Mouse (Mus musculus) kidney, postnatal 25 days (tissue): Measurements from ENCODE around the gene Mark1.

Experiments used
- DNase-seq, 2 experiments: peaks; one replicate each; pipeline ENCODE4 v3.0.0; 2021; ENCODE audit warnings: mixed read lengths in 2 of 2

Gene Mark1

DNA sequence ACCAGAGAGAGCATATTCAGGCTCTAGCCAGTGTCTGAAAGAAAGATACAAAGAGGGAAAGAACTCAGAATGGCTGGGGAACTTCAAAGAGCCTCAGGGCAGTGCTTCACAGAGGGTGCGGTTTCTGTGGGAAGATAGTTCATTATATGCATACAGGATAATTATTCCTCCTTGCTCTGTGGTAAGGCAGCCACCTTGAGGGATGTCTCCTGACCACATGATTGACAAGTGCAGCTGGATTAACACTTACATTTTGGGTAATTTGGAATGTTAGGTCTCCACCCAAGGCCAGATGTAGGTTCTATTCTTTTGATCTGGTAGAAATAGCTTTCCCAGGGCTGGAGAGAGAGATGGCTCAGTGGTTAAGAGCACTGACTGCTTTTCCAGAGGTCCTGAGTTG is 113.2 kb downstream of the Mark1 start:
- DNase-seq: no peak

DNA sequence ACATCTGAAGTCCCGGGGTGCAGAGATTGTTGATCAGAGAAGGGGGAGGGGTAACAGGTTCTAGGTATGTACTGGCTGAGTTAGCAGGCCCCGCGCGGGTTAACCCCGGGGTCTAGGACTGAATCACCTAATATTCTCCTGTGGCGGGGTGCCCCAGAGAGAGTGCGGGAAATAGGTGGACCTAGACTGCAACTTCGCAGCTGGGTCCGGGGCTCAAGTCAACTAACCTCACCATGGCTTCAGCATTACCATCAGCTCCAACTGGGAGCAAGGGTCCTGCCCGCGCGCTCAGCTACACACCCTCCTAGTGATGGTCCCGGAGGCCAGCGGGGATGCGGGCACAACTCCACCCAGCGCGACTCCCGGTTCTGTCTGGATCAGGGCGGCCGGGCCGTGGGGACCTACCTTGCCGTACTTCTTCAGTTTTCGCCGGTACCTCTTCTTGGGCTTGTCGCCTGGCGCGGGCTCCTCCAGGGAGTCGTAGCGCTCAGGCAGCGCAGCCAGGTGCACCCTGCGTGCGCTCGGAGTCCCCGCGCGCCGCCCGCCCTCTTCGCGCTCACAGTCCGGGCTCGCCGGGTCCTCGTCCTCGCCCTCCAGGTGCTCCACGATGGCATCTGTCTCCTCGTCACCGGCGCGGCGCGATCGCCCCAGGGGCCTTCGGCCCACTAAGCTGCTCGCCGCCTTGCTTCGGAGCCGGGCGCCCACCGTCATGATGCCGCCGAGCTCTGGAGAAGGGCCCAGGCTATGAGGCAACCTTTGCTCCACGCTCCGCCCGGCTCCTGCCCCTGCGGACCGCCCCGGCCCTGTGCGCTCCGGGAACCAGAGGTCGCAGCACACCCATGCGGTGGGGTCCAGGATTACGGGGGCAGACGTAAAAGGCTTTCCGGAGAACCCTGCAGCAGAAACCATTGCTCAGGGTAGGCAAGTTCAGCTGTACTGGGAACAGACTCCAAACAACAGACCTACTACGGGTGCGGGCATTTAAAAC is 116.8 kb downstream of the Mark1 start, which contains the start of gene C130074G19Rik:
C130074G19Rik (minus strand) TSS at position 938 of the 988 bp plus-strand sequence.
- DNase-seq: peak; percentile 90 to 96

DNA sequence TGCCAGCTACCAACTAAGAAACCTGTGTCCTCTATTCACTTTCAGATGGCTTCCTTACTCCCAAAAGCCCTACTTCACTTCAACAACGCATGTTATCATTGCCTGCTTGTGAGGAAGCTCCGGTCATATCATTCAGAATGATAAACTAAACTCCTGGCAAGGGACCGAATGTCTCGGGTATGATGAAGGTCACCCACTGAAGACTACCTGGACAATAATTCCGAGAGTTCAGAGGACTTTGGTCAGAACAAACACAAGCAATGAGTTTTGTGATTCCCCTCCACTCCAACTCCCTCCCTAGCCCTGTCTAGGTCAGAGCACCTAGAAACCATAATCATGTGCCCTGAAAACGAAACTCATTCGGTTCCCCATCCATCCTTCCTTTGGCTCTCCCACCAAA is 117.5 kb downstream of the Mark1 start:
- DNase-seq: peak in 1 of 2 experiments; percentile 31

DNA sequence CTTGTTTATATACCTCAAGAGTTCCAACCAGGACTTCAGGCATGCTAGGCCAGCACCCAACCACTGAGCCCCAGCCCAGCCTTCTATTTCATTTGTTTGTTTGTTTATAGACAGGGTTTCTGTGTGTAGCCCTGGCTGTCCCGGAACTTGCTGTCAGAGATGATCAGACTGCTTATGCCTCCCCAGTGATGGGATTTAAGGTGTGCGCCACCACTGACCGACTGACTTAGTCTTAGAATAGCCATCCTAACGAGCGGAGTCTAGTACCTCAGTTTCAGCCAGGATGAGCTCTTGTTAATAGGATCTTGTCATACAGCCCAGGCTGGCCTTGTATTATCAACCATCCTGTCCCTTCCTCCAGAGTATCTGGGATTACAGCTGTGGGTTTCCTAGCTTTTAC is 118.2 kb downstream of the Mark1 start:
- peak in 1 of 2 experiments; percentile 33 for DNase-seq

DNA sequence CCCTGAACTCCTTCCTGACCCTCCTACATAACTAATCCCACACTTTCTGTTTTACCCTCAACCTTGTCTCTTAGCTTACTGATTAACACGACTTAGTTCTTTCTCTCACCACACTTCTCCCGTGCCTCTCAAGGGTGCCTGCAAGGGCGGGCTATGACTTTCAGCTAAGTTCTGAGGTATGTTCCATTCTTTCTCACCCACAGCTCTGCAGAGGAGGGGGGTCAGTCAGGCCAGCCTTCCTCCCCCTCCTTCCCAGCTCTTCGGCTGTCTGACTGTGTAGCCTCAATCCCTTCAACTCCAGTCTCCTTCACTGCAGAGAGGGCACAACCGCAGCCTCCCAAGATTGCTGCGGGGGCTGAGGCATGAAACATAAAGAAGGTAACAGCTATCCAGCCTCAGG is 120.5 kb downstream of the Mark1 start:
- peak; percentile 70 to 91 for DNase-seq

DNA sequence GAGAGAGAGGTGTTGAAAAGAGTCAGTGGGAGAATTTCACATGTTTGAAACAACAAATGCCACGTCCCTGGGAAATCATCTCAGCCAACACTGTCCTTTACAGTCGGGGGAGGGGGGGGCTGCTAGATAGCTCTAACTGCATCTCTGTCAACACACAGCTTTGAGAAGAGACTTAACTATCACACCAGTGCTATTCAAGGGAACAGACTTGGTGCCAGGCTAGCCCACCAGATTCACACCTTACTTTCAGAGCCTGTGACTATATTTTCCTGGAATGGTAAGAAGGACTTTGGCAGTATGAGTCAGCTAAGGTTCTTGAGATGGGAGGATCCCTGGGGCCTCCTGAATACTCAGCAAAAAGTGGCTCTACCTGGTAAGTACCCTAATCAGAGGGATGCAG is 122.1 kb downstream of the Mark1 start:
- DNase-seq: peak in 1 of 2 experiments; percentile 28

DNA sequence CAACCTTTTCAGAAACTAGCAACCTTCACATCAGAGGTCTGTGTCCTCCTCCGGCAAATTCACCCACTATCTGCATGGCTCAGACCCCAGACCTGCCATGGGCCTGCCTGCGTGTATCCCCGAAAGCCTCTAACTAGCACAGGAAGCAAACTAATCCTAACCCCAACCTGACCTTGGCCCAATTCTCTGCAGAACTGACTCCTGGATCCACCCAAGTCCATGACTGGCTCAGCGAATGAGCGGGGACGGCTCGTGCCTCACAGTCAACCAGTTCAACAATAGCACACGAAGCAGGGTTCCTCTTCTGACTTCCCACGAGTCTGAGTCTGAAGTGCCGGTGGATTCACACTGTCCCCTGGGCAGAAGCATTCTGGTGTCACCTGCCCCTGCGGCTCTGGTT is 125.5 kb downstream of the Mark1 start:
- no peak for DNase-seq

DNA sequence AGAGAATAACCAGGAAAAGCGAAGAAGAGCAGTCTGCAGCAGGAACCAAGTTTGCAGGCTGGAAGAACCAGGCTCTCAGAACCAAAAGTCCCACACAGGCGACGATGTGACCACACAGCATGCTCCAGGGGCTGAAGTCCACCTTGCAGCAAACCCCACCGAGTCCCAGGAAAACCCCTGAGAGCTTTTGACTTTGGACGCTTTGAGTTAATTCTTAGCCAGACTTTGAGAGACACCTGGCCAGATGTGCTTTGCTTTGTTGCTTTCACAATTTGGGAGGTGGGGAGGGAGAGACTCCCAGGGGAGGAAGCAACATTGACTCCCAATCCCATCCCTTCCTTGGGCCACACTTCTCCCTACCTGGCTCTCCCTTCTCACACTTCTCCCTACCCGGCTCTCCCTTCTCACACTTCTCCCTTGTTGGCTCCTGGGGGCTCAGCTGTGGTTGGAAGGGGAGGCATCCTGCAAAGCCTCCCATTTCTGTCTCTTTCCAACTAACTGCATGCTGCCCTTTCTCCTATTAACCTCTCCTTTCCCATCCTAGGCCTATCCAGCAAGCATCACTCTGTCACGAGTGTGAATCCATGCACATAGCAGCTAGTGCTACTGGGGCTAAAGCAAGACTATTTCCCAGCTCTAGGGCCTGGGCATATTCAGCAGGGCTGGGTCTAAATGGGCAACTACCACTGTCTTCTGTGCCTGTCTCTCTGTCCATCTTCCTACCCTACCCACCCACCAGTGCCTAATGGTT is 127.1 kb downstream of the Mark1 start:
- peak; percentile 70 to 91 for DNase-seq

DNA sequence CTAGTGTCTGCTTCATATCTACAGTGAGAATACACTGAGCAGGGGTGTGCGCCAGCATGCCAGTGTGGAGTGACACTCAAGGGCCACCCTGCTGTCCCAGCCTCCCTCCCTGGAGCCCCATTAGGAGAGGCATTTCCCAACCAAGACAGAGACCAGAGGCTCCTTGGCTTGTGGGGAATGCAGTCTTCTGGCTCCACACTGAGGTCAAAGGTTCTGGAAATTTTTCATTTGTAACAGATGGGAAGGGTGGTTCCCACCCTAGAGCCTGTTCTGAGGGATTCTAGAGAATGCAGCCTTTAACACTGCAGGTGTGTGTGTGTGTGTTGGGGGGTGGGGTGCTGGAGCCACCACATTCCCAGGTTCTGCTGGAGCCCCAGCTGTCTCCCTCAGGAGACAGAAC is 127.9 kb downstream of the Mark1 start:
- DNase-seq: peak; percentile 58 to 79

DNA sequence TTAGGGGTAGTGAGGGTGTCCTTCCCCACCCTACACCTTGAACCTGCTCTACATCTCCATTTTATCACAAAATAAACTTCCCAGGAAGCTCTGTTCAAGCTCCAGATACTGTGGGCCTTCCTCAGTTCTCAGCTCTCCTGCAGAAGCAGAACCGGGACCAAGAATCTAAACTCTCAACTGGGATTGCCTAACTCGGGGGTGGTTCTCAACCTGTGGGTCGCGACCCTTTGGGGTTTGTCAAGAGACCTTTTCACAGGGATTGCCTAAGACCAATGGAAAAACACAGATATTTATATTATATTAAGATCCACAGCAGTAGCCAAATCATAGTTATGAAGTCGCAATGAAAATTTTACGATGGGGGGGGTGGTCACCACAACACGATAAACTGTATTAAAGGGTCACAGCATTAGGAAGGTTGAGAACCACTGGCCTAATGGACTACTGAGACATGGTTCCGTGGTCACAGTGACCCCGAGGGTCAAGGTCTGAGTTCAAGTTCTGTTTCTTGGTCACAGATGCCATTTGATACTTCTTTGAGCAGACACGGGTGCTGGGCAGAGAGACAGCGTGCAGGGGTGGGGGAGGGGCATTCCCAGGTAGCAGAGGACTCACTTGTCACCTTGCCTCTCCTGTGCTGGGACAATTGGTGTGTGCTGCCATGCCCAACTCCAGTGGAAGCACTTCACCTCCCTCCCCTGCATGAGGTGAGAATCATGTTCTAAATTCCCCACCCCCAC is 128.6 kb downstream of the Mark1 start:
- DNase-seq: peak; percentile 43 to 72

DNA sequence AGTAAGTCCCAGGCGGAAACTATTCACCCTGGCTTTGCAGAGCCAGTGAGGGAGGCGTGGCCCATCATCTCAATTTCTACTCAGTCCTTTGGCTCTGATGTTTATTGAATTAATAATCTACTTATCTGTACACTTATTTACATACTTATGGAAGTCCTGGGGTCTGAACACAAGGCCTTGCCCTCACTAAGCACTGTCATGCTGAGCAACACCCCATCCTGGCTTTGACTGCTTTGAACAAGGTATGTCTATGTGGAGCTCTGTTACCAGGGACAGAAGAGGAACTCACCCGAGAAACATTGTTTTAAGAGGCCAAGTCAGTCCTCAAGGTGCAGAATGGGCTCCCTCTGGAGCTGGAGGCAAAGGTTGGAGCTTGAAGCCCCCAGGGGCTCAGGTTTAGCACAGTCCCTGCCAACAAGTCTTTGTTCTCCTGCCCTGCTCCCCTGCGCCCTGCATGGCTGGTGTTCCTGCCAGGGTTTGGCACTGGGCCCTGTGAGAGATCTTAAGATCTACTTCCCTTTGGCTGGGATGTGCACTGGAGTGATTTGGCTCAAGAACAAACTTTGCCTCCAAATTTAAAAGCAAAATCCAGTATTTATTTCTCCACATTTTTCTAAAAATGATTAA is 129.3 kb downstream of the Mark1 start:
- peak; percentile 92 to 94 for DNase-seq

DNA sequence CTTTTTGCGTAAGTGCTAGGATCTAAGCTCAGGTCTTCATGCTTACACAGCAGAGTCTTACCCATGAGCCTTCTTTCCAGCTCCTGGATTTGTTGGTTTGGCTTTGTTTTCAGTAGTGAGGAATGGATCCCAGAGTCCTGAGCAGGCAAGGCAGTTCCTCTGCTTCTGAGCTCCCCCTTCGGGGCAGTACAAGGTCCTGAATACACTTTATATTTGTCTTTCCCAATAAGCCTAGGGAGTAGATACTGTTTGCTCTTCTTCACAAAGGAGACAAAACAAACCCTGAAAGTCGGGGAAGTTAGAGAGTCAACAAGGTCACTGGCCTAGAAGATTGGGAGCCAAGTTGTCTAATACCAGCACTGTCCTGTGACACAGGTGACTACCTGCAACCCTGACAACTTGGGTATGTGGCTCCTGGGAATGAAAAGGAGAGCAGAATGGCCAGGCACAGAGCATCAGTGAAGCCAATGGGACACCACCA is 131.7 kb downstream of the Mark1 start:
- DNase-seq: no peak

DNA sequence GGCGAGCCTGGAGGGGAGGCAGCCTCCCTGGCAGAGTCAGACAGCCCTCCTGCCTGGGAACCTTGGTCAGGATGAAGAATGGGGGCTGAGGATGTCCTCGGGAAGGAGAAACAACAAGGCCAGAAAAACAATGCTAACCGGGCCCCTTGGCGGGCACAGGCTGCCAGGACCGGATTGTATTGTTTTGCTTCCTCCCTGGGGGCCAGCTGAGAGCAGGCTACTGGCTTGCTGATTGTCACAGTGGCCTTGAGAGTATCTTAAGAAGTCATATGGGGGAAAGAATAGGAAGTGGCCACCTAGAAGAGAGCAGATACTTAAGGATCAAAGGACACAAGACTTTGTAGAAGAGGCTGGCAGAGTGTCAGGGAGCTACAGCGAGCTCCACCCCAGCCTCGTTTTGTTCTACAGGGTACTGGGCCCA is 135.0 kb downstream of the Mark1 start:
- DNase-seq: peak; percentile 60 to 76

DNA sequence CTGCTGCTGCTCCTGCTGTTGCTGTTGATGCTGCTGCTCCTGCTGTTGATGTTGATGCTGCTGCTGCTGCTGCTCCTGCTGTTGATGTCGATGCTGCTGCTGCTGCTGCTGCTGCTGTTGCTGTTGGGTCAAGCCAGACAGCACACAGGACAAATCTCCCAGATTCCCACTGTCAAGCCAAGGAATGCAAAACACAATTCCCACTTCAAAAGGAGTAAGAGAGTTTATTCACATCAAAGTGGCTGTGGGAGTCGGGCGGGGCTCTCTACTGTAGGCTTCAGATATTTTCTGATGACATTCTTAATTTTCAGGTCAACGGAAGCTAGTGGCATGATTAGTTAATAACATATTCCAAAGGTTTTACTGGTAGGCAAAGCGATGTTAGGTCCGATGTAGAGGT is 136.7 kb downstream of the Mark1 start:
- DNase-seq: no peak

DNA sequence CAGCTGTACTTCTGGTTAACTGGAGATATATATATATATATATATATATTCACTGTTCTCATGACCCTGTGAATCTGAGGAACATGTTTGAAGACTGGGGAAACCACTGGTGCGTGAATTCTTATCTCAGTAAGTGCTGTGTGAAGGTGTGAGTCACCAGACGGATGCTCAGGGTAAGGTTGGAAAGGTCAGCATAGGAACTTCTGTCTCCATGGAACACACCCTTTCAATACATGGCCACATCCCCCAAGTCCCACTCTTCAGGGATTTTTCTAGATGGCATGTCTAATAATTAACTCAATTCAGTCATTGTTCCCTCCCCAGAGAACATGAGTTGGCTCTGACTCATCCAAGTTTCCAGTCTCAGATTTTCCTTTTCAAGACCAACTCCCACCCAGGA is 137.8 kb downstream of the Mark1 start:
- no peak for DNase-seq

DNA sequence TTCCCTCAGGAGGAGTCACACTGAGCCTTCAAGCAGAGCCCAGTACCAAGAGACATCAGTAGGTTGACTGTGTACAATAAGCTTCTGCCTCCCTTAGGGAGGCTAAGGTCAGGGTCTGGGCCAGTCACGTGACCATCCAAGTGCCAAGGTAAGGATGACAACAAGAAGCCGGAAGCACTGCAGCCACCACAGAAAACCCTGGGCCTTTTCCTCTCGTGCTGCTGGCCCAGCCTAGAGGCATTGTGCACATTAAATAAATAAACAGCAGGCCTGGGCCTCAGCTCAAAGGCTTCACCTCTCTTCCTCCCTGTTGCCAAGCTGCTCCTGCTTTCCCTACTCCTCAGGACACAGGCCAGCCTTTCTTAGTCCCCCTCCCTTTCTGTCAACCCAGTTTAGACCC is 139.1 kb downstream of the Mark1 start:
- peak; percentile 29 to 66 for DNase-seq

DNA sequence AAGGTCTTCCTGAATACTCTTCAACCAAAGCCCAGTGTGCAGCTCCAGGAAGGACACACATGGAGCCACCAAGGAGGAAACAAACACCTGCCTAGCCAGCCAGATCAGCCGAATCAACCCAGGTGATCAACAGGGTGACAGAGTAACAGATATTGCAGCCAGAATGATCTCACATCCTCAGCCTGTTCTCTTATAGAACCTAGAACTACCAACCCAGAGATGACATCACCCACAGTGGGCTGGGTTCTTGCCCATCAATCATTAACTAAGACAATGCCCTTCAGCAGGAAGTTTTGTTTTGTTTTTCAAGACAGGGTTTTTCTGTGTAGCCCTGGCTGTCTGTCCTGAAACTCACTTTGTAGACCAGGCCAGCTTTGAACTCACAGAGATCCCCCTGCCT is 141.1 kb downstream of the Mark1 start:
- peak; percentile 59 to 63 for DNase-seq

DNA sequence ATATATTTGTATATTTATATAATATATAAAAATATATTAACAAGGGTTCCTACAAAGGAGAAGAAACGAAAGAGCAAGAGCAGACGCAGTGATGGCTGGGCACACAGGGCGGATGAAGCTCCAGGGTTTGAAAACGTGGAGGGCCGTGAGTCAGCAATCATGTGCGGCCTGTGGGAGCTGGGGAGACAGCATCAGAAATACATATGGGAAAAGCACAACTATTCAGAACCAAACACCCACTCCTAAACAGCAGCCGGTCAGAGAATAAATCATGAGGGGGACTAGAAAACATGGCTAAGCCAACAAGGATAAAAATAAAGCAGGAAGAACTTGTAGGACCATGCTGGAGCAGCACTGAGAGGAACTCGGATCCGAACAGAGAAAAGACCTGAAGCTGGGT is 142.2 kb downstream of the Mark1 start:
- no peak for DNase-seq

DNA sequence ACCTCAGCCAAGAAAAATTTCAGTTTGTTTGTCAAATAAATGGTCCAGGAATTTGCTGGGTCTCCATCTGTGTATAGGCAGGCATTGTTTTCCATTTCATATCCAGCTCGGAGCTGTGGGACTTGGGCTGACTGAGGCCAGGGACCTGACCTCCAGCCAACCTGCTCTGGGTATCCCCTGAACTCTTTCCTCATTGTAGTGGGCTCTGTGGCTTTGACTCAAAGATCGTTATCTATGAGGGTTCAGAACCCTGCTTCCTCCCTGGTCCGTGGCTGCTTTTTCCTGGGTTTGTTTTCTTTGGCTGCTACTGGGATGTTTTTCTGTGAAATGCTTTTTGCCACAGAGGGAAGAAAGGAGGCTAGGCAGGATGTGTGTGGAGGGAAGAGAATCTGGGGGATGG is 145.4 kb downstream of the Mark1 start:
- DNase-seq: peak; percentile 27 to 51

DNA sequence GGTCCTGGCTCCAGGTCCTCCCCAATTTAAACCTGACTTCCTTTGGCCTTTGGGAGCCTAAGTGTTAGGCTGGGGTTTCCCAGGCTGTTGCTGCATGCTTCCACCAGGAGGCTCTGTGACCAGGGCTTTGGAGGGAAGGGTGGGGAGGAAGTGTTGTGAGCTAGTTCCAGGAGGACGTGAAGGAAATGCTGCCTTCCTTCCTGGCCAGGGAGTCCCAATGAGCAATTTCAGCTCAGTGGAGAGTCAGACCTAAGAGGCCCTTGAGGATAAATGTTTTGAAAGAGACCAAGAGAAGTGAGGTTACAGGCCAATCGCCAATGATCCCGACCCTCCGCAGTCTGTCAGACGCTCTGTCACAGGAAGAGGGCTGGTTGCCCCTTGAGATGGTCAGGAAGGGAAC is 146.0 kb downstream of the Mark1 start:
- peak; percentile 83 to 88 for DNase-seq

DNA sequence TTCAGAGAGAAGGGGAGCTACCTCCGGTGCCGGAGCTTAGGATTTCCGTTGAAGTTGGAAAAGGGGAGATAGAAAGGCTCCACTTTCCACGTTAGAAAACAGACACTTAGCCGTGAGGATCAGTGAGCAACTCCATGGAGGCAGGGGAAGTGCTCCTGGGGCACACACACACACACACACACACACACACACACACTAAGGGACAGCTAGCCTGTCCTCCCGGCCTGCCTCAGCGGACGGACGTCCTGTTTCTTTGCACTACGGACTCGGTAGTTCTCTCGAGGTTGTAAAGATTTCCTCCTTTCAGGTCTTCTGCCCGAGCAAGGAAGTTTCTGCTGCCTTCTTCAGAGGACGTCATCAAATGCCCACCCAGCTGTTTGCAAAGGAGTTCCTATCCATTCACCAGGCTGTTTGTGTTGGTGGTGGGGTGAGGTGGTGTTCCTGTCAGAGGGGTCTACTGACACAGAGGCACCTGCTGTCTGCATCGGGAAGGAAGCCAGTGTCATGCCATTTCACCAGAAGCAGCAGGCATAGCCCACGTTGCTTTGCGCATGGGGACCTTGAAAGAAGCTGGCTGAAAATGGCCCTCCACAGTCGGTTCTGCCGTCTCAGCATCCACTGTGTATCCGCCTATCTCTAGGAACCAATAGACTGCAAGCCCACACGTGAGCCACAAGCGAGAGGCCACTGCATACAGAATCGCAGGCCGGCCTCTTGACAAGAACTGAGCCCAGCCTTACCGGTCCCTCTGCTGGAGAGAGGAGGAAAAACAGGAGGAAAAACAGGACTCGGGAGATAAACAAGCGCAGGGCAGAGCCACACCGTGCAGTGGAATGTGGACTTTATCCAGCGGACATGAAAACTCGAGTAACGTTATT is 147.4 kb downstream of the Mark1 start:
- DNase-seq: peak; percentile 95 to 96
